Mouse (Mus musculus) ovary, postnatal 36 days (tissue): ENCODE data around the gene Gm5767.

Experiments
- DNase-seq: peaks from one replicate; pipeline ENCODE4 v3.0.0; 2022; ENCODE audit warnings: low spot score, mixed read lengths

Gene Gm5767

DNA sequence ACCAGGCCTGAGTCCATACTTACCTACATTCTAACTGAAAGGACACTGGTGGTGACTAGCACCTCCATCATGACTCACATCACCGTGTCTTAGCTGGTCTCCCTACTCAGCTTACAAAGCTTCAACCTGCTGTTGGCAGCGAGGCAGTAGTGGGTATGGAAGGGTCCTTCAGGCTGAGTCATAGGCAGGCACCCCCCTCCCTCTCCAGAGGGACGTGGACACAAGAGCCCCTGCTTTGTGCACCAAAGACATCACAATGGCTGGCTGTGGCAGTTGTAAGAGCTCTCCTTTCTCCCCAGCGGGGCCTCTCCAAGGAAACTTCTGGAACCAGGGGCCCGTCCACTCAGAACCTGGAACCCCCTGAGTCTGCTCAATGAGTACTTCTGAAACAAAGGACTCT is at the start of gene Gm5767:
TSS of gene Gm5767 (plus strand) at position 301 of the 400 bp plus-strand sequence.
- no peak for DNase-seq

DNA sequence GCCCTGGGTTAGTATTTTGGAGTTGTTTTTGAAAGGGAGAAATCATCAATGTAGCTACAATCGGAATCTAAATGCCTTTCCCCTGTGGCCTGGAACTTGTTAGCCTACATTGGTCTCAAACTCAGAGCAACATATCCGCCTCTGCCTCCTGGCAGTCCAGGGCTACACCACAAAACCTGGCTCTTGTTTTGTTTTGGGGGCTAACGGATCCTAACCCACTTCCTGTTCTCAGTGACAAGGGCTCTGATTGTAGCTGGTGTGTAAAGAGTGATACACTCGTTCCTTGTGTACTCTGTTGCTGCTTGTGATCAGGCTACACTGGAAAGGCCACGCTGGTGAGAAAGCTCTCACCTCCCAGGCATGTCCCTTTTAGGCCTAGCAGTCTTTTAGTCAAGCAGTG is 49.1 kb upstream of the Gm5767 start:
- no peak for DNase-seq

DNA sequence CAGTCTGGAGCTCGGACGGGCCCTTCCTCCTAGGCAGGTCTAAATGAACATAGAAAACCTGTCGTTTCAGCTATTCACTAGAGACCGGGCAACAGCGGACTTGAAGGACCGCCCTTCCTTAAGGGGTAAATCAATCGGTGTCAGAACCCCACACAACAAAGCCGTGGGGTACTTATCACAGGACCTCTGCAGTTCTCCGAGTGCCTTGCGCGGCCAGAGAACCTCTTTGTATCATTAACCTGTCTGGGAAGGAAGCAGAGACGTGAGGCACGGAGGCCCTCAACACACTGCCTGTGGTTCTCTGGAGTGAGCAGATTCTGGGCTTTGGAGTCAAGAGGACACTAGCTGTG is 43.7 kb upstream of the Gm5767 start:
- DNase-seq = no peak

DNA sequence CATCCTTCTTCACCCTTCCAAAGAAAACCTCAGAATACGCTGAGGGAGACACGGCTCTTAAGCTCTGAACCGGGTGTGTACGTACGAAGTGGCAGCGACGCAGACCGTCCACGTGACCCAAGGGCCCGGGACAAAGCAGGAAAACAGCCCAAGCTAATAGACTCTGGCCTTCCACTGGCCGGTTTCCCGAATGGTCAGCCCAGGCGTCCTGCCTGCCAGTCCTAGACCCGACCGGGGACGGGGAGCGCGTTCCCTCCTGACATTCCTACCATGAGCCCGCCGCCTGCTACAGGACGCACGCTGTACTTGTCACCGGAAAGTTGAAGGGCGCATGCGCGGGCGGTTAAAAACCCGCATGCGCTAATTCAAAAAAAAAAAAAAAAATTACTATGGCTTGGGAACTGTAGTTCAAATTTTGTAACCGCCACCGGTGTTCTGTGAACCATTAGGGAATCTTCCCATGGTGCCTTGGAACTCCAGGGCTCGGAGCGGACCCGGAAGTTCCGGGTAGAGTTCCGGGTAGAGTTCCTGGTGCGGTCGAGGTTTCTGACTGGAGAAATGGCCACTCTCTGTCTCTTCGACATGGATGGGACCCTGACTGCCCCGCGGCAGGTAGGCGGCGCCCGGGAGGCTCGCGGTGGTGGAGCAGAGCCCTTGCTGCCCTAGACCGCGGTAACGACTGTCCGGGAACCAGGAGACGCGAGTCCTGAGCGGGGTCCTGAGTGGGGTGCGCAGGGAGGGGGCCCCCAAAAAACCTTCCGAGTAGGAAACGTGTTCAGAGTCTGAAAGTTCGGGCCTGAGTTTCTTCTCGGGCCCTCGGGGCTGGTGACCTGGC is 43.1 kb upstream of the Gm5767 start, which contains the start of the genes Pmm2 and Tmem186:
TSS of gene Pmm2 (plus strand) at position 458 of the 835 bp plus-strand sequence.
TSS of gene Tmem186 (minus strand) at position 496 of the 835 bp plus-strand sequence.
- peak; percentile 81 for DNase-seq

DNA sequence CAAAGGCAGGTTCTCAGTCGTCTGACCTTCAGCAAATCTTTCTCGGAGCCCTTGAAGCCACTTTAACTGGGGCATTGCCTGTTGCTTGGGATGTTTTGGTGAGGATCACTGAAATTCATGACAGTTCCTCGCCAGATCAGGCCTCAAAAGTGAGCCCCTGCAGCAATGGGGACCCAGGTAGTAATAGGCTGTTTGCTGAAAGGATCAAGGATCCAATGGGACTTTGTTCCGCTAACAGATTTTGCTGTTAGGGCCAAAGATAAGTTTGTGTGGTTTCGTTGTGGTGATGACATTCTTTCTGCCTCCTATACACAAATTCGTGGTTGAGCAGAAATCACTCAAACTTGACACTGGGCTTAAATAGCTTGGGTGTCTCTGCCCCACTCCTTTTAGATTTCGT is 42.4 kb upstream of the Gm5767 start:
- DNase-seq = no peak

DNA sequence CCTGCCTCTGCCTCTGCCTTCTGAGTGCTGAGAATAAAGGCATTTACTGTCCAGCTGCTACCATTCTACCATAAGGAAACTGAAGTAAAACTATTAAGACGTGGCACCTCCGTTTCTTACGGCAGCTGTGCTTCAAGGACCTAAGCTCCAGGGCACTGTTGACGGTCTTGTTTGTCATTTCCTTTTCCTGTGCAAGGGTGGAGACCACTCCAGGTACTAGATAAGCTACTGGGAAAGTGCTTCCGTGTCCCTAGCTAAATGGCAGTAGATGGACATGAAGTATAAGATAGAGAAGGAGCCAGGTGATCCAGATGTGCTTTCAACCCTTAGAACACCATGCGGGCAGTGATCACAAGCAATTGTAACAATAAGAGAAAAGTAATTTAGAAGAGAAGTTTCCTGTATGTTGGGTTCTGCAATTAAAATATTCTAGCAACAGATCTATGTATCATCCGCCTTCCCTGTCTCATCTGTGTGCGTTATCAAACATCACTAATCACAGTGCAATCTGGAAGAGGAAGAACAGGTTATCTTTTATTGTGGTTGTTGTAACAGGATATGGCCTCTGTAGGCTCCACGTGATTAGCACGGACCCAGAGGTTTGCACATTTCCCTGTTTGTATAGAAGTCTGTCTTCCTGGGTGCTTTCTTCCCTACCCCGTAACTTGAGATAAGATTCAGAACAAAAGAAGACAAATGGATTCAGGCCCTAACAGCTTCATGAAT is 40.9 kb upstream of the Gm5767 start:
- no peak for DNase-seq

DNA sequence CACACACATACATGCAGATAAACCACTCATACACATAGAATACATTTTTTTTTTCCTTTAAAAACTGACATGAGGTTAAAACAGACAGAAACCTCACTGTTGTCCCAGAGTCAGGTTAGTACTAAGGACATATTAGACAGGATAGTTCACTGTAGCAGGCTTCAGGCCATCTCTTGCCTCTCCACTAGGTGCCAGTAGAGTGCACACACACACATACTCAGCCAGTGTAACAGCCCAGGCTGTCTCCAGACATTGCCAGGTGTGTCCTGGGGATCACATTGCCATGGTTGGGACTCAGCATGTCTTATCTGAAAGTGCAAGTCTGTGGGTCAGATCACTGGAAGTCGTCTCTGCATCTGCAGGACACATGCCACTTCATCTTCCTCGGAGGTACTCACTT is 36.7 kb upstream of the Gm5767 start:
- no peak for DNase-seq

DNA sequence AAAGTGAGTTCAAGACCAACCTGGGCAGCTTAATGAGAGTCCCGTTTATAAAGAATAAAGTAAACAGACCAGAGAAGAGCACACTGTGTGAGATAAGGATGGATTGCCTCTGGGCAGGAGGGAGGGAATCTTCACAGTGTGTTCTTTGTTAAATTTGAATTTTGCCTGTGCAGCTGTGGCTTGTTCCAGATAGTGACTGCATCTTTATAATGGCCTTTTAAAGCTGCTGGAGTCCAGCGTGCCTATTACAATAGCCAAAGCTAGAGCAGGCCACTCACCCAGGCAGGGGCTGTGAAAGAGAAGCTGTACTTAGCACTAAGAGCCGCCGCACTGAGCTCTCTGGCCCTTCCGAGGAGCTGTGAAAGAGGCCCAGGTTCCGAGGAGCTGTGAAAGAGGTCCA is 35.0 kb upstream of the Gm5767 start:
- no peak for DNase-seq

DNA sequence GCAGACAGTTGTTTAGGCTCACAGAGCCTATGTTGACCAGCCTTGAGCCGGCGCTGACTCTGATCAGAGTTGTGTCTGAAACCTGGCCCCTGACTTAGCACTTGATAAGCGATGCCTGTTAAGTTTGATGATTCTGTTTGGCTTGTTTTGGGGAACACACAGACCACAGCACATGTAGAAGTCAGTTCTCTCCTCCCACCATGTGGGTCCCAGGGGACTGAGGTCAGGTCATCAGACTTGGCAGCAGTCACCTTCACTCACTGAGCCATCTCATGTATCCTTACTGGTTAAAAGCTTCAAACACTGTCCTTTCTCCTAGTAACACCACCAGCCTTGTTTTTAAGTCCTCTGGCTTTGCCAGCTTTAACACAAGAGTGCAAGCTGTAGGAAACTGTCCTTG is 30.6 kb upstream of the Gm5767 start:
- peak; percentile 55 for DNase-seq

DNA sequence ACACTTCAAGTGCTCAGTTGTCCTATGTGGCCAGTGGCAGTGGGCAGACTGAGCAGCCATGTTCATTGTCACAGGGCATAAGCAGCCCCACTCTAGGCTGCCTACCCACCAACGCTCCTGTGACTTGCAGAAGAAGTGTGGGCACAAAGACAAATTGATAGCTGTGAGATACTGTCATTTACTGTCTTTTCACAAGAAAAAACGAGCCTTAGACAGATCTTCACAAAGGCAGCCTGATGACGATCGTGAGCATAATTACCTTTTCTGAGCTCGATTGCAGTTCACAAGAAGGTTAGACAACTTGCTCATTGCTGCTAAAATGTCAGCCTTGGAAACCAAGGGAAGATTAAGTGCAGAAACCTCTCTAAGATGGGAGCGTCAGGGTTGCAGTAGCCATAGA is 25.5 kb upstream of the Gm5767 start:
- DNase-seq = no peak

DNA sequence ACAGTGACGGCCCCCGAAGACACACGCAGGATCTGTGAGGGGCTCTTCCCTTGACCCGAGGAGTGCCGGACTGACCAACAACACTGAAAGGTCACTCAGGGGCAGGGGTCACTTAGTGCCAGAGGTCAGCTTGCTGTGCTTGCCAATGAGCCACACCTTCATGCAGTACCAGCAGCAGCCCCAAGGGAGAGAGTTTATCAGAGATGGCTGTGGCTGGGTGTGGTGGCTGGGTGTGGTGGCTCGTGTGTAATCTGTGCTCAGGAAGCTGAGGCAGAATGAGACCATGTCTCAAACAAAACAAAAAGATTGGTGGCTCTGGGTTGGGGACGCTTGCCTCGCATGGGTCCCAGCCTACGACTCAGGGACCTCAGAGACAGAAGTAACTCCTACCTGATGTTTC is 25.0 kb upstream of the Gm5767 start:
- DNase-seq = no peak

DNA sequence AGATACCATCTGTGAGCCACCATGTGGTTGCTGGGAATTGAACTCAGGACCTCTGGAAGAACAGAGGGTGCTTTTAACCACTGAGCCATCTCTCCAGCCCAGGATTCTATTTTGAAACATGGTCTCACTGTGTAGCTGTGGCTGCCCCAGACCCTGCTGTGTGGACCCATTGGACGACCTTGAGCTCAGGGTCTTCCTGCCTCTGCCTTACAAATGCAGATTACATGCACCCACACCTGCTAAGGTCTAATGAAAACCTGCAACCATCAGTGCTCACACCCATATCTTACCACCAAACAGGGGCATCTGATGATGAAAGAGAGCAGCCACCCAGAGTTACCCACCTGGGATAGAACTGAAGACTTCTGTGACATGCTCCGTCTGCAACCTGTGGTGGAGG is 24.3 kb upstream of the Gm5767 start:
- DNase-seq = no peak

DNA sequence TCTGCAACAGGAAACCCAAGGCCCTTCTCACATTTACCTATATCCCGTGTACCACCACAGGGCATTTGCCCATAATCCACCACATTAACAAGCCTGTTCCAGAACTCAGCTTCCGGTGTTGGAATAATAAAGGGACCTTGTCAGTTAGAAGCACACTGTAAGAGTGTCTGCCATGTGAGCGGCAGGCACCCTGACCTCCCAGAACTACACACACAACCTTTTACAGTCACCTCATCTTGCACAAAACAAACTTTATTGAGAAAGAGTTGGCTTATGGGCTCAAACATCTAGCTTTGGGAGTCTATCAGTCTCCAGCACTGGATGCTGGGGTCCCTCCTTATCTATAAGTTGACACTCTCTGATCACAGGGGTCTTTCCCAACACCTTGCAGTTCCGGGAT is 22.2 kb upstream of the Gm5767 start:
- no peak for DNase-seq

DNA sequence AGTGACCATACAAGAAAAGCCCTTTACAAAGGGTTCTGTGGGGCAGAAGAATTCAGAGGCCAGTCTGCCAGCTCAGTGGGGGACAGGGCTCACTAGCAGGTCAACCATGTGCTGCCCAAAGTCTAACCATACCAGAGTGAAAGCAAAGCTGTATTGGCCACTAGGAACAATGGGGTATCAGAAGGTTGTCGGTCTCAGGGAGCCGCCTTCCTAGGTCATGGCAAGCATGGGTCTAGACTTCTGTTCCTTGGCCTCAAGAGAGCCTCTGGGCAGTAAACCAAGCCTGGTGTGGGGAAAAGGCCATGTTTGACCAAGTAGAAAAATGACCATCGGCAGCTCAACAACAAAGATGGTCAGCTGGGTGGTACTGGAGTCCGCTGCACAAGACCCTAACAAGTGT is 21.8 kb upstream of the Gm5767 start:
- DNase-seq = peak; percentile 43

DNA sequence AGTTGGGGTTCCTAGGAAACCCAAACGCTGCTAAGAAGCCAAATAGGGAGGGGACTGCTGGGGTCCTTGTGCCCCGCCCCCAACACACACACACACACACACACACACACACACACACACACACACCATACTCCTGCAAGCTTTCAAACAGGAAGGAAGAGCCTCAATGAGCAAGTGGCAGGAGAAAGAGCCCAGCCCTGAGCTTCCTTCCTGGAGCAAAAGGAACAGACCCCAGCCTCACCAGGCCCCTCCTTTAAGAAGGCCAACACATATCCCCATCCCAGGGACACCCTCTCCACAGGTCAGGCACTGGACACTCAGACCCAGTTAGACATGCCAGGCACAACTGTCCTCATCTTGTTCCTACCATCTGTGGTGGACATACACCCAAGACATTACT is 17.5 kb upstream of the Gm5767 start:
- DNase-seq = no peak

DNA sequence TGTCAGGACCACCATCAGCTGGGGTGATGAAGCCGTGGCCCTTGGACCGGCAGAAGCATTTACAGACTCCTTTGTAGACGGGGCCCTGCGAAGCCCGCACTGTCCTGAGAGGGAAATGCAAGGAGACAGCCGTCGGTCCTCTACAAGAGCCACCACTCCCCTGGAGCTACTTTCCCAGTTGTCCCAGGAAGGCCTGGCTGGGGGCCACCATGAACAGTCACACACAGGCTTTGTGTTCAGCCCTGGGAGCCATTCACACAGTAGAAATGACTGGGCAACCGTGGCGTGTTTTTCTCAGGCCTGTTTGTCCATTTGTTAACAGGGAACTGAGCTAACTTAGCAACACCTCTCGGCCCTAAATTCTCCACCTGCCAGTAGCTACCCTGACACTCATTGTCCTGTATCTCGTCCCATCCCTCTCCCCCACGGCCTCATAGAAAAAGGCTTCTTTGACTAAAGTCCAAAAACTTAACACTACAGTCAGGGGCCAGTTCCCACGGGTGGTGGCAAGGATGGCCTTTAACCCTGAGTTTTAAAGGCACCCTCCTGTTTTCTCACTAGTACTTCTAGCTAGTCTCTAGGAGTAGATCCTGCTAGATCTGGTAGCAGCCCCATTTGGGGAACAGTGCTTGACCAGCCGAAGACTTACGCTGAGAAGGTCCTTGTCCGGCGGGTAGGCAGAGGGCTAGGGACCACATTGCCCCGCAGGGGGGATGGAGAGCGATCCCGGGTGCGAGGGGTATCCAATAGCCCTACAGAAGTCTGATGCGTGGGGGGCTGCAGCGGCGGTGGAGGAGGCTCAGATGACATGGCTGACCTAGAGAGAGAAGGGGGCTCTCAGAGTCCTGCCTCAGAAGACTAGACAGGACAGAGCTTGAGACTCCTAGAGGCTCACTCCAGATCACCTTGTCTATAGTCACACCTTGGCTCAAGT is 16.7 kb upstream of the Gm5767 start:
- DNase-seq = no peak

DNA sequence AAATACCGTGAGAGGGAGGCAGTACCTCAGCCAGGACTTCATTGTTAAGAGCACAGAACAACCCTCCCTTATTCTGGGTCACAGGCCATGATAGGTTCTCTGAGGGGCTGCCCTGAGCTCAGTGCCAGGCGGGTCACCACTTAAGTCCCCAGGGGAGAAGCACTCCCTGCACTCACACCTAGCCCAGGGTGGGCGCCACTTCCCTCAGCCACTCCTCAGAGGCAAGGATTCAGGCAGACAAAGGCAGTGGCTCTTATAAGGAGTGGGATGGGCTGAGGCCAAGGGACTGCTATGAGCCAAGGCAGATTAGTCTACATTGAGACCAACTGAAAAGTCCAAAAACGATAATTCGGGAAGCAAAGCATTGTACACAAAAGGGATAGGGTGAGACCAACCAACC is 15.2 kb upstream of the Gm5767 start:
- no peak for DNase-seq

DNA sequence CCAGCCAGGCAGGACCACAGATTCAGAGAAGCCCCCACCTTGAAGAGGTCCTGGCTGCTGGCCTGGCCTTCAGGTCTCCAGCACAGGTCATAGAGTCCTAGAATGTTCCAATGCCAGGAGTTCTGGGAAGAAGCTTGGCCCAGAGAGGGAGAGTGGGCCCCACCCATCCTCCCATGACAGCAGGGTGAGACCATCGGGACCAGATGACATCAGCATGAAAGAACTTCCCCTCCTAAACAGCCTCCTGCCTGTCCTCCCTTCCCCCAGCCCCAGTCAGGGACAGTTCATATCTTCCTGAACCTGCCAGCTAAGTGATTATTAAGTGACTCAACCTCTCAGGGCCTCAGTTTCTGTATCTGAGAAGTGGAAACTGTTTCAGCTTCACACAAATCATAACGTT is 14.1 kb upstream of the Gm5767 start:
- DNase-seq = no peak

DNA sequence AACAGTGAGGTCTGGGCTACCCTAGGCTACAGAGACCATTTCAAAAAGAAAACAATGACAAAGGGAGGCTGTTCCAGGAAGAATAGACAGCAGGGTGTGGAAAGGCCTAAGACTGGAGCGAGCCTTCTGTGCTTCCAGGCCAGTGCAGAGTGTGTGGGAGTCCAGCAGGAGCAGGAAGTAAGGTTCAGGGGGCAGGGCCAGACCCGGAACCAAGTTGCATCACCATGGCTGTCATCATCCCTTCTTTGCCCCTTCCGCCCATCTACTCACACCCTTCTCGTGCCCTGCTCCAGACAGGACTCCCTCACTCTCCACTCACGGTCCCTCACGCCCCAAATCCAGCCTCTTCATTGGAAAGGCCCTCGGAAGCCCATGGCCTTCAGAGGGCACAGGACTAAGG is 13.3 kb upstream of the Gm5767 start:
- DNase-seq = no peak

DNA sequence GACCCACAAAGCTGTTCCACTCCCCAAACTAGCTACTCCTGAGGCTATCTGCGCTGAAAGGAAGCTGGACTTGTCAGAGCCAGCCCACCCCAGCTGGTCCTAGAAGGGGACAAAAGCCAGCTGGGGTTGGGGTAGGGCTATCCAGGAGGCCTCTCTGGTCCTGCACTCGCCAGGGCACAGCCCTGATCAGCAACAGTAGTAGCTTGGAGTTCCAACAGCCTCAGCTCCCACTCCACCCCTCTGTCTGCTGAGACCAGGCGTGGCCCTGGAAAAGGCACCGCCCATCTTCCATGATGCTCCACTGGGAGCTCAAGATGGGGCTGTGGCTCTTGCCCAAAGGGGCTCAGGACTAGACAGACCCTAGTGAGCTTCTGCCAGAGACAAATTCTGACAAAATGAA is 12.8 kb upstream of the Gm5767 start:
- no peak for DNase-seq

DNA sequence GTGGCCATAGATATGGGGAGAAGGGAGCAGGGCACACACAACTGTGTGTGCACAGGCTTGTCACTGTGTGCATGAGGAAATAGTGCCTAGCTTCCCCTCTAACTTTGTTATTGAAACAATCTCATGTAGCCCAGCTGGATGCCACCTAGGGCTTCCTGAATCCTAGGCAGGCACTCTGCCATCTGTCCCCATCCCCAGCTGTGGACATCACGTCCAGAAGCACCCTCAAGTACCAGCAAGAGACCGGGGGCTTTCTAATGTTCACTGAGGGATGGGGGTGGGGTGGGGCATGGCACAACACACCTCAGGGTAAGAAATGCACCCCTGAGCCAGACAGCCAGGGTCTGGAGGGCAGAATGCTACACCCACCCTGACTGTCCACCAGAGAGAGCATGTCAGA is 12.2 kb upstream of the Gm5767 start:
- DNase-seq = no peak

DNA sequence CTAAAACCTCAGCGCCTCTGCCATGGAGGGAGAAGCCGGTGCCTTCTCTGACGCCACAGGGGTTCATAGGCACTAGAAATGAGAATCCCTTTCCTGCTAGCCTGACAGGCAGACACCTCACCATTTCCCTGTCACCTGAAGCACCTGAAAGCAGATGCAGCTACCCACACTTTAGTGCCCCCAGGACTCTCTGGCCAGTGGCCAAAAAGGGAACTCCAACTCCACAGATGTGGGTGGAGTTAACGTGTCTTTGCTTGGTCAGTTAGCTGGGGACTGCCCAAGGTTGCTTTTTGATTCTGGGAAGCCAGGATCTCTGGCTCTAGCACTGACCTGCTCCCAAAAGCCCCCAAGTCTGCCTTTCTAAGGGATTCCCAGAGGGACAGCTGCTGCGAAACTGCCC is 11.1 kb upstream of the Gm5767 start:
- DNase-seq = no peak
